Mouse (Mus musculus): ENCODE data around the gene Rufy3. TPM values are rescaled to one million over a fixed set of nuclear protein-coding genes. Genes with fewer than 3 reads are reported as not detected.

Rufy3 gene
- total RNA-seq, 2 experiments from 2014 or later = 190 to 191 TPM

DNA sequence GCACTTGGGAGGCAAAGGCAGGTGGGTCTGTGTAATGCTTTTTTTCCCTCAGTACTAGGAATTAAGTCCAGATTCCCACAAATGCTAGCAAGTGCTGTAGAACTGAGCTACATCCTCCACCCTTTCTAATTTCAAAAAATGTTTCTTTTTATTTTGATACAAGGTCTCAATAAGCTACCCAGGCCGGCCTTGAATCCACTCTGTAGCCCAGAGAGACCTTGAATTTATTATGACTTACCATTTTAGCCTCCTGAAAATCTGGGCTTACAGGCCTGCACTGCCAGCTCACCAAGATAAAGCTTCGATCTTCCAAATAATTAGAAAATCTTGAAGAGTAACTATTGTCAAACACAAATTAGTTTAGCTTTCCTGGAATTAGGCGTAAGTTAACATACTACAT, 39.2 kb downstream of the Rufy3 start:
- intact Hi-C loops (cut with DNase I) = no loop called here
- DNase-seq (ENCODE audit: low spot score in 2 of 2) = no peak

DNA sequence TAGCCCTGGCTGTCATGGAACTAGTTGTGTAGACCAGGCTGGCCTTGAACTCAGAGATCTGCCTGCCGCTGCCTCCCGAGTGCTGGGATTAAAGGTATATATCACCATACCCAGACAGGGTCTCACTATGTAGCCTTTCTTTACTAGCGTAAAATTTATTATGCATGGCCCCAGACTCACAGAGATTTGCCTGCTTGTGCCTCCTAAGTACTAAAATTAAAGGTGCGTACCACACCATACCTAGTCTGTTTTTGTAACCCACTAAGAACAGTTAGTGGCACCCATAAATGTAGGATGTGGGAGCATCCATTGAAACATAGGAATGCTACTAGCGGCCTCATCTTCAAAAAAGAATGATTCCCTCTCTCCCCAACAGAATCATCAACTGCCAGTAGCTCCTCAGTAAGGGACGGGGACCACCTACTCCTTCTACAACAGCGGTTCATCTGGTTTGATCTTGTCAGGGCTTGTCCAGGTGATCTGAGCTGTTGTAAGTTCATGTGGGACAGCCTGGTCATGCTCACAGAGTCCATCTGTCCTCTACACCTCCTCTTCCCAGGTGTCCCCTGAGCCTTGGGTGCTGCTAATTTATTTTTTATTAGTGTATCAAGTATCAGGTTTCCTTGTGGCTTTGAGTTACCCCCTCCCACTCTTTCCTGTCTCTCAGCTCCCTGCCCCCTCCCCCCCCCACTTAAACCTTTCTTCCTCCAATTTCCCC, 40.0 kb downstream of the Rufy3 start:
- no peak for DNase-seq (ENCODE audit: low spot score in 2 of 2)
- intact Hi-C loops (cut with DNase I) = no loop called here

DNA sequence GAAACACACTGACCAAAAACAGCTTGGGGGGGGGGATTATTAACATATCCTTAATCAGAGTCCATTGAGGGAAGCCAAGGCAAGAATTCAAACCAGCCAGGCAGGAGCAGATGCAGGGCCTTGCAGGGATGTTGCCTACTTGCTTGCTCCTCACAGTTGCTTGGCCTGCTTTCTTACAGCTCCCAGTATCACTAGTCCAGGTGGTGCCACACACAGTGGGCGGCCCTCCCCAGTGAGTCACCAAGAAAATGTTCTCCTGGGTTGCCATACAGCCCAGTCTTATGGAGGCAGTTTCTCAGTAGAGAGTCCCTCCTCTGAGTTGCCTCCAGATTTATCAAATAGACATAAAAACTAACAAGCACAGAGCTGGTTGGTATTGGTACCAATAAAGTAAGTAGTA, 49.3 kb downstream of the Rufy3 start:
- peak; percentile 37 to 52 for DNase-seq (ENCODE audit: low spot score in 2 of 2)
- intact Hi-C loops (cut with DNase I) = no loop called here

DNA sequence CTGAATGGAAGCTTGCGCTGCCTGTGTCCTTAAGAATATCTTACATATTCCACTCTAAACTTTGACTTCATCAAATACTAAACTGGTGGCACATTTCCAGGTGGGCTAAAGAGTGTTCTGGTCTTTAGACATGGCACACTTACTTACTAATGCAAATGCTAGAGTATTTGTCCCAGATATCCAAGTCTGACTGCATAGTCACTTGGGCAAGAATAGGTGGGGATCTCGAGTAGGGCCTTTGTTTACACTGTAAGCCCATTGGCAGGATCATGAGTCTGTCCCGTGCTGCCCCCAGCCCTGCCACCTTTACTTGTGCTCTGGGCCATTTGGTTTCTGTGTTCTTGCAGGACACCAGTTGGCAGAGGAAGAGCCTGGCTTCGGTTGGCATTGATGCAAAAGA, 52.1 kb downstream of the Rufy3 start:
- intact Hi-C loops (cut with DNase I) = no loop called here

DNA sequence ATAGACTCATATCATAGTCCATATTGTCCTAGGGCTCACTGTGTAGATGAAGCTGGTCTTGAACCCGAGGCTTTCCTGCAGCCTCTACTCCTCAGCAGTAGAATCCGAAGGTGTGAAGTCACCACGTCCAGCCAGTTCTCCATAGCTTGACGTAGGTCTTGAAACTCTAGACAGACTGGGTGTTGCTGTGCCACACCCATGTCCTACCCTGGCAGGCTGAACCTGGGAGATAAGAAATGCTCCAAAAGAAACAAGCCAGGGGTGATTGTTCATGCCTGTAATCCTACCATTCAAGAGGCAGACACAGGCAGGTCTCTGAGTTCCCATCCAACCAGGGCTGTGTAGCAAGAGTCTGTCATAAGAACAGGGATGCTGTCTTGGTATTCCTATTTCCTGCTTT, 62.7 kb downstream of the Rufy3 start:
- intact Hi-C loops (cut with DNase I) = loop anchor here (5.0 kb wide), 1 partner anchor 35 kb away; no protein-coding TSS in a partner anchor

More for the DNA sequence above, 52.1 kb downstream of the Rufy3 start:
- no peak for DNase-seq (ENCODE audit: low spot score in 2 of 2)

DNA sequence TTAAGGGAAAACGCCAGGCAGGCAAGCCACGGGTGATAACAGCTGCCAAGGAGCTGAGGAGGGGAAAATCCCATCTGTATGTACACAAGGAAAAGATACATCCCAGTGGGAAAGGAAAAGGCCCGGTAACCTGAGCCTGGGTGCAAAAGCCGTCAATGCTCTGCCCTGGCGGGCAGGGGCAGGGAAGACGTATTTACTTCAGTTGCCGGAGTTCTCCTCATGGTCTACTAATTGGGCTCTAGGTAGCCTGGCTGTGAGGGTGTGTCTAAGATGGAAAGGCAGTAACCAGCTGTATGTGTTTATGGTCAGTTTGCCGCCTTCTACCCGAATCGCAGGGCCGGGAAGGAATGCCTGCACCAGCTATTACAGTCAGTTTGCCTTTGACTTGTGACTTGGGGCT, 64.3 kb downstream of the Rufy3 start:
- intact Hi-C loops (cut with DNase I) = loop anchor here (5.0 kb wide), 1 partner anchor 33 kb away; no protein-coding TSS in a partner anchor

More for the DNA sequence above, 62.7 kb downstream of the Rufy3 start:
- no peak for DNase-seq (ENCODE audit: low spot score in 2 of 2)

DNA sequence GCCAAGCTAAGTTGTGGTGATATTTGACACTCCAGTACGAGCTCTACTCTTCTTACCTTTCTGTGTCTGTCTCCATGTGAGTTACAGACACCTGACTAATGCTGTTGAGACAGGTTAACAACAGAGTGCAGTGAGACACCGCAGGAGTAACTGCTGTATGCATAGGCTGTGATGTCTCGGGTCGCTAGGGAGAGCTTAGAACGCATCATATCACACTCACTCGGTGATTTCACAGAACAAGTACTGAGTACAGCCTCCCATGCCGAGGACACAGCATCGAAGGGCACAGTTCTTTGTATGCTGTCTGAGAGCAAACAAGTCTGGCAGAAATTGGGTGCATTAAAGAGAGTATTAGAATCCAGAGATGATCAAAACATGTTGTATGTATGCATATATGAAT, 65.1 kb downstream of the Rufy3 start:
- no peak for DNase-seq (ENCODE audit: low spot score in 2 of 2)
- intact Hi-C loops (cut with DNase I) = loop anchor here (5.0 kb wide), 1 partner anchor 32 kb away; no protein-coding TSS in a partner anchor

More for the DNA sequence above, 64.3 kb downstream of the Rufy3 start:
- DNase-seq (ENCODE audit: low spot score in 2 of 2) = no peak

DNA sequence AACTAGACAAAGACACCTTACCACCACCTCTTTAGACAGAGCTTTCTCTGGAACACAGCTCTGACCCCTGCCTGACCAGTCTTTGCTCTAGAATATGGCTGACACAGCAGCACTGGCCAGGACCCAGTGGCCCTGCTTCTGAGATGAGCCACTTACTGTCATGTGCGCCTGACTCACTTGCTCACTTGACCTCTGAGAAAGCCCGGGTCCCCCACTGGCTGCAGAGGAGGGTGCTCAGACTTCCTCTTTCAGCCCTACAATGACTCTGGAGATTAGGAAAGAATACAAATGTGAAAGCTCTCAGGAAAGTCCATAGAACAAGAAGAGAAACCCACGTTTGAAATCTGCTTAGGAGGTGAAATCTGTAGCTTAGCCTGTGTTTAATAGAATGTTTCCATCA, 66.0 kb downstream of the Rufy3 start:
- DNase-seq (ENCODE audit: low spot score in 2 of 2) = peak in 1 of 2 experiments; percentile 30
- intact Hi-C loops (cut with DNase I) = no loop called here

DNA sequence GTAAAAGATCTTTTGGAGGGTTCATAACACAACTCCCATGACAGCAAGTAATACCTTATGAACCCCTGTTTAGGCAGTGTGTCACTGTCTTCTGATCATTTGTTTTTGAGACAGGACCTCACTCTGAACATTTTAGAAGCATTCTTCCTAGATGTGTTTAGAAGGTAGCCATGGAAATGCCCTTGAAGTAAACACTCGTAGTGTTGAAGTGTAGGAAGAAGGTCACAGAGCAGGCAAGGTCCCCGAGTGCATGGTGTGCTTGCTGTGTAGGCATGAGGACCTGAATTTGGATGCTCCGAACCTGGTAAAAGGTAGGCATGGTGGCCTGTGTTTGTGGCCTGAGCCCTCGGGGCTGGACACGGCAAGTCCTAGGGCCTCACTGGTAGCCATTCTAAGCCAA, 66.7 kb downstream of the Rufy3 start:
- intact Hi-C loops (cut with DNase I) = no loop called here
- no peak for DNase-seq (ENCODE audit: low spot score in 2 of 2)

DNA sequence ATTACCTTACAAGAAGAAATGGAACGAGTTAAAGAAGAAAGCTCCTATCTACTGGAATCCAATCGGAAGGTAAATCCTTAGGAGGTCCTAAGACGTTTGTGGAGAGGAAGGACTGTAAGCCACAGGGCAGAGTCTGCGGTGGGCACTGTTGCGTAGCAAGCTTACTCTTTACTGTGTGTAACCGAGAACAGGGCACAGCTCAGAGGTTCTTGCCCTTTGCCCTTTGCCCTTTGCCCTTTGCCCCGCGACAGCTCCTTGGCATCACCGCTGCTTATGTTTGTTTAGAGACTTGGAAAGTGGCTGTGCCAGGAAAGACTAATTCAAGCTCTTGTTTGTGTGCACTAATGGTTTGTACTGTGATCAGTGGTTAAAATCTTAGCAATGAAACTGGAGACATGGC, 67.6 kb downstream of the Rufy3 start:
- intact Hi-C loops (cut with DNase I) = no loop called here
- DNase-seq (ENCODE audit: low spot score in 2 of 2) = no peak

DNA sequence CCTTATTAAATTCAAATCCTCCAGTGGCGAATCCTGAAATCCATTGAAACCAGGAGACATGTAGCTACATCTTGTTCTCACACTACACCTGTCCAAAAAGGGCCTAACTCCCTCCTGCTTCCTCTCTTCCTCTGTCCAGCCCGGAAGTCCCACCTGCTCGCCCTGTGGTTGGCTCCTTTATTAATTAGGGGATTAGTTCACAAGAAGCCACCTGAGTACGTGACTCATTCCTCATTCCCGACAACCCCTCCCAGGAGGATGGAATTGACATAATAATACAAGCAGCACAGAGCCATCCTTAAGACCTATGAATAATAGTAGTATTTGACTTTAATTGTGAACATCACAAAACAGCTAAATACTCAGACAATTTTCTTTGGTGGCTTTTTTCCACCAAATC, 69.2 kb downstream of the Rufy3 start:
- intact Hi-C loops (cut with DNase I) = no loop called here
- DNase-seq (ENCODE audit: low spot score in 2 of 2) = no peak

DNA sequence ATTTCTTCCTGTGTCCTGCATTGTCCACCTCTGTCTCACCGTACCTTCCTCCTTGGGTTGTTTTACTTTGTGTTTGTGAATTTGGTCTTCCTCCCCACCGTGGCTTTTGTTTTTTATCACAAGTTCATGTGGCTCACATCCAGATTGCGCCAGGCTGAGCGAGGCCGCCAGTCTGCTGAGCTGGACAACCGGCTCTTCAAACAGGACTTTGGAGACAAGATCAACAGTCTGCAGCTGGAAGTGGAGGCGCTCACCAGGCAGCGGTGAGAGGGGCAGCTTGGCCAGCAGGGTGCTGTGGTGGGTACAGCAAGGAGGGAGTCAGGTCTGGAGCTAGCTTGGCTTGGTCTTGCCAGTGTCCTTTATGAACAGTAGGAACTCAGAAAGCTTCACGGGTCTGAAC, 77.9 kb downstream of the Rufy3 start:
- no peak for DNase-seq (ENCODE audit: low spot score in 2 of 2)
- intact Hi-C loops (cut with DNase I) = no loop called here

DNA sequence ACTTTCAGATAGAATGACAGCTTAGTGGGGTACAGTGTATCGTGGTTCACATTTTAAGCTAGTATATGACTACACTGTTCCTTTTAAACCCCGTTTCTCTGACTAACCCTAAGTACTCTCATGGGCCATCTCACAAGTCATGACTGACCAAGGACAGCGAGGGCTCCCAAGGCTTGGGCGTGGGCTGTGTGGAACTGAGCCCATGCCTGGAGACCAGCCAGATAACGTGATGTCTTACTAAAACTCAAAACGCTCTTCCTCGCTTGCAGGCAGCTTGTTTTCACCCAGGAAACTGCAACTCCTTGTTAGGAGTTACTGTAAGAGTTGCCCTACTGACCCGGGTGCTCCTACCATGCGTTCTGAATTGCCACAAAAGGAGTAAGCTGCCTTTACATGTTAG, 78.7 kb downstream of the Rufy3 start:
- intact Hi-C loops (cut with DNase I) = no loop called here
- DNase-seq (ENCODE audit: low spot score in 2 of 2) = no peak

DNA sequence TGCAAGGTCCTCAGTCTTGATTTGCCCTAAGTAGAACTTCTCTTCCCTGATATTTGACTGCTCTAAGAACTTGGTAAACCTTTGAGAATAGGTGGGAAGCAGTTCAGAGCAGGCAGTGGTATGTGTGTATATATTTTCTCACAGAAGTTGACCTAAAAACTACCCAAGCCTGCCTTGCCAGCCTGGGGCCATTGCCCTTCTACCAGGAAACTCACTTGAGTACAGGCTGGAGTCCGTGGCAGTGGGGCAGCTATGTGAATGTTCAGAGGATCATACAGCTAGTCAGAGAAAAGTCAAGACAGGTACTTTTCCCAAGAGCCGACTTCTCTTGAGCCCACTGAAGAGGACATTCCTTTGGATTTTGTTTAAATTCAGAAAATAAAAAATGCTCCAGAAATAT, 80.1 kb downstream of the Rufy3 start:
- no peak for DNase-seq (ENCODE audit: low spot score in 2 of 2)
- intact Hi-C loops (cut with DNase I) = no loop called here

DNA sequence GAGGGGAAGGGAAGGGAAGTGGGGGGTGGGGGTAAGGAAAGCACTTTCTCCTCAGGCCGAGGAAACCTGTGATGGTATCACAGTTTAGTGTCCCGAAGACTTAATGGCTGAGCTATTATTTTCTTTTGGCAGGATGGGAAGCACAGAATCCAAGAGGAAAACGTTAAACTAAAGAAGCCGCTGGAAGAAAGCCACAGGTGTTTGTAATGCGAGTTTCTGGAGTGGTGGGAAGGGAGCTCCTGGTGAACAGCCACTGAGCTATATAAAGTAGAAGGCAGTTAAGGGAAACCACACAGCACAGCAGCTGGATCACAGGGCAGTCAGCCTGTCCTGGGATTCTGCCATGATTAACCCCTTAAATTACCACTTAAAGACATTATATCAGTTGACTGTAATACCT, 80.6 kb downstream of the Rufy3 start:
- no peak for DNase-seq (ENCODE audit: low spot score in 2 of 2)
- intact Hi-C loops (cut with DNase I) = no loop called here

DNA sequence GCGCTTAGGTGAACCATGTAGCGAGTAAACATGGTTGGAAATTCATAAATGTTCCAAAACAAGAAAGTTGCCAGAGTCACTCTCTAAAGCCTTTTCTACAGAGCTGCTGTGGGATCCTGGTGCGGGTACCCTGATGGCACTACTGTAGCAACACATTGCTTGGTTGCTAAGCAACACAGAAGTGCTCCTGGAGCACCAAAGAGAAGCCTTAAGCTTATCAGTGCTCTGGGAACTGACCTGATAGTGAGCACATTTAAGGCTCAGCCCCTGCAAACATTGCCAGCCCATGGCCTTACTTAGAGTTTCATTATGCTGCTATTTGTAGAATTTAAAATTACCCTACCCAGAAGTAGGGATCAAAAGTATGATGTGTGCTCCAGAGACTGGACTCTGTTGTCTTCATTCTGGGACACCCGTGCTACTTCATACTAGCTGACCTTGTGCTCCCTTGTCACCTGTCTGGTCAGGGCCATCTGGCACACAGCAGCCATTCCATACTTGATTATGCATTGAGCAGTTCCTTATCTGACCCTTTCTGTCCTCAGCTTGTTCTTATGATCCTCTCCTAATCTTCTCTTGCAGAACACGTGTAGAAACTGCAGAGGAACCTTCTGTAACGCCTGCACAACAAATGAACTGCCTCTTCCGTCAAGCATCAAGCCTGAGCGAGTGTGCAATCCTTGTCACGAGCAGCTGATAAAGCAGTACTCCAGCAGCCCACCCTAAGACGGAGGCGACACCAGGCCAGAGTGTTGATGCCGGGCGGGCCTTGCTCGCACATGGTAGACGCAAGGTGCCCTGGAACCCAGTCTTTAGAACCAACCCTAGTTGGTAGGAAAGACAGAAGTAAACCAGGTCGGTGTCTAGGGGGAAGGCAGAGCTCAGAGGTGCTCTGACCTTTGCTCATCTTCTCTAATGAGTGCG, 84.7 kb downstream of the Rufy3 start:
- intact Hi-C loops (cut with DNase I) = no loop called here
- DNase-seq (ENCODE audit: low spot score in 2 of 2) = no peak

DNA sequence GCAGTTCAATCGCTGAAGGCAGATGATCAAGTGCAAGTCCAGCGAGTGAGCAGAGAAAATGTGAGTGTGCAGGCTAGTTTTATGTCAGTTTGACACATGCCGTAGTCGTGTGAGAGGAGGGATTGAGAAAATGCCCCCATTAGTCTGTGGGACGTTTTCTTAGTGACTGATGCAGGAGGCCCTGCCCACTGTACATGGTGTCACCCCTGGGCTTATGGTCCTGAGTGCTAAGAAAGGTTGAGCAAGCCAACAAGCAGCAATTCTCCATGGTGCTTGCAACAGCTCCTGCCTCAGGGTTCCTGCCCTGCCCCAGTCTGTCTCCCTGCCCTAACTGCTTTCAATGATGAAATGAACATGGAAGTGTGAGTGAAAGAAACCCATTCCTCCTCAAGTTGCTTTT, 87.7 kb downstream of the Rufy3 start:
- no peak for DNase-seq (ENCODE audit: low spot score in 2 of 2)
- intact Hi-C loops (cut with DNase I) = no loop called here

DNA sequence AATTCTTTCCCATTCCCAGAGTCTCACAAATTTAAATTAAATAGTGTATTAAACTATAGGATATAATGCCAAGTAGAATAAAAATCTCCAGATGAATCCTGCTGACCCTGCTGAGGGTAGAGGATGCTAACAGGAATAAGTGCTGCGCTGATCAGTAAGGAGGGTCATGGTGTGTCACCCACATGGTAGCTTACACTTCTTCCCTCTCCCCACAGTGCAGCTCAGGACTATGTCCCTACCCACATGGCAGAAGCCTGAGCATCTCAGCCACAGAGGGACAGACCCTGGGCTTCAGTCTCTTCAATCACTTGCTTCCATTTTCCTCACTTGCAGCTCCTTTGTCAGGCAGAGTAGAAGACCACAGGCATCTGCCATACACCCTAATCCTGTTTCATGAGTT, 93.0 kb downstream of the Rufy3 start:
- intact Hi-C loops (cut with DNase I) = no loop called here
- DNase-seq (ENCODE audit: low spot score in 2 of 2) = no peak

DNA sequence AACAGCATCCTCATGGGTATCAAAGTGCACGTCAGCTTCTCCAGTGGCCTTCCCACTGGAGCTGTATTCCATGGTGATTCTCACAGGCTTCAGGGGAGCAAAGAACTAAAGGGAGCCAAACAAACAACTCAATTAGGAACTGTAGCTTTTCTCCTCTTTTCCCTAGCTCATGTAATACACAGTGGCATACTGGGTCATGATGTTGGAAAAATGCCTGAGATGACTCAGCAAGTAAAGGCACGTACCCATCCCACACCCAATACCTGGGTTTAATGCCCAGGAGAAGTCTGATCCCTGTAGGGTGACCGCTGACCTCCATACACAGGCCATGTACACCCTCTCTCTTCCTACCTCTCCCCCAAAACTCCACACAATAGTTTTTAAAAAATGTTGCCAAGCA, 98.3 kb downstream of the Rufy3 start:
- intact Hi-C loops (cut with DNase I) = loop anchor here (5.0 kb wide), 1 partner anchor 36 kb away; no protein-coding TSS in a partner anchor
- no peak for DNase-seq (ENCODE audit: low spot score in 2 of 2)

DNA sequence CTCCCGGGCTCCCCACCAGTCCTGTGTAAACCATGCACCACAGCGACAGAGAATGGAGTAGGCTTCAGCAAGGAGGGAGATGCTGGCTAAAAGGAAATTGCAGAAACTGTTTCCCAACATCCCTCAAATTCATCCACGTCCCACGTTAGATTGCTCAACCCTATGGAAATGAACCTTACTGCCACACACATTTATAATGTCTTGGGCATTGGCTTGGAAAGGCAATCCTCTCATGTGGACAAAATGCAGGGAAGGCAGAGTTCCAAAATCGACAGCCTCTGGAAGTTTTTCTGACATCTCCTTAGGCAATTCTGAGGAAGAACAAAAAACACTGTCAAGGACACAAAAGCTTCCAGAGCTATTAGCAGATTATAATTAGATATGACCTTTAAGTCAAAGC, 99.0 kb downstream of the Rufy3 start:
- intact Hi-C loops (cut with DNase I) = loop anchor here (5.0 kb wide), 1 partner anchor 37 kb away; no protein-coding TSS in a partner anchor
- no peak for DNase-seq (ENCODE audit: low spot score in 2 of 2)
